Mouse (Mus musculus) cerebellum, adult 9-10 months (tissue): Measurements from ENCODE around the gene Gbf1.

Experiments used
- DNase-seq: peaks from one replicate; pipeline ENCODE4 v3.0.0; 2022

The Gbf1 gene

DNA sequence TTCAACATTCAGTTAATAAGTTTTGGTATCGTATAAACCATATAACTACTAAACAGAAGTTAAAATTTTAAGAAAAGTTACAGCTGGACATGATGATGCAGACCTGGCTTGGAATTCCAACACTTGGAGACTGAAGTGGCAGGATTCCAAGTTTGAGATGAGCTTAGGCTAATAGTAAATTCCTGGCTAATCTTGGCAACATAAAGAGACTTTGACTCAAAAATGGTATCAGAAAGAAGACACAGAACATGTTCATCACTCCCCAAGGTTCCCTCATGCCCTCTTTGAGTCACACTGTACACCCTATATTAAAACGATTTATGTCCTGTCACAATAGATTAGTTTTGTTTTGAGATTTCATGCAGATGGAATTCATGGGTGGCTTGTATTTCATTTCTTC is 72.6 kb downstream of the Gbf1 start:
- DNase-seq = no peak

DNA sequence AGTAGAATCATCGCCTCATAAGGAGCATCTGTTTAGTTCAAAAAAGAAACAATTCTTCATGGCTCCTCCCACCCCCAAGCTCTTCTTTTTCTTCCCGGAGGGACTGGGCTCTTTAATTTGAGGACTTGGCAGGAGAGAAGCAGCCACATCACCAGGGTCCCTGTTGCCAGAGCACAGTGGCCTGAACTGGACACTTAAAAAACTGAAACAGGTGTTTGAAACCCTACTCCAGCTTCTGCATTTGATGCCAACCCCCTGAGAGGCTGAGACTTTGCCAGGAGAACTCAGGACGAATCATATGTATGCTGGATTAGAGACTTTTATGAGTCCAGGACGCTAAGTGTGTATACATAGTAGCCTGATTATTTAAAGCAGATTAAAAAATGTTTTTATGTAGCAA is 73.2 kb downstream of the Gbf1 start:
- DNase-seq = no peak

DNA sequence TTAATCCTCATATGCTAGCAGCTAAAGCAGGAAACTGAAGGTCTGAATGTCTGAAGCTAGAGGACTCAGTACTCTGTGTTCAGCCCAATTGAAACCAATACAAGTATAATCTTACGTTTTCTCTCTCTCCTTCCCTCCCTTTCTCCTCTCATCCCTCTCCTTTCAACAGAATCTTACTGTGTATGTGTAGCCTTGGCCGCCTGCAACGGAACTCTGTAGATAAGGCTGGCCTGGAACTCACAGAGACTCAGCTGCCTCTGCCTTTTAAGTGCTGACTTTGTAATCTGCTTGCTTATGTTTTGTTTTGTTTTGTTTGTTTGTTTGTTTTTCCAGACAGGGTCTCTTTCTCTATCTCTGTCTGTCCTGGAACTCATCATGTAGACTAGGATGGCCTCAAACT is 74.0 kb downstream of the Gbf1 start:
- DNase-seq = no peak

DNA sequence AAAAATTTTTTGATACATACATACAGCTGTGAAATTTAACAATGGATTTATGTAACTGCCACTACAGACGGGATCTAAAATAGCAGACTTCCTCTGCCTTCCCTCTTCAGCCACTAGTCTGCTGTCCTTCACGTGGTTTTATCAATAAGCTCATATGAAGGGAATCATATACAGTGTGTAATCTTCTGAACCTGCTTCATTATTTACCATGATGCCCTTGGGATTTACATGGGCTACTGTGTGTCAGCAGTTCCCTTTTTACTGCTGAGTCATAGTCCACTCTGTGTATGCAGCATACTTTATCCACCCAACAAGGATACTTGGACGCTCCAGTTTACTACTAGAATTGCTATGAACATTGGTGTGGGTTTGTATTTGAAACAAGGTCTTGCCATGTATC is 75.0 kb downstream of the Gbf1 start:
- no peak for DNase-seq

DNA sequence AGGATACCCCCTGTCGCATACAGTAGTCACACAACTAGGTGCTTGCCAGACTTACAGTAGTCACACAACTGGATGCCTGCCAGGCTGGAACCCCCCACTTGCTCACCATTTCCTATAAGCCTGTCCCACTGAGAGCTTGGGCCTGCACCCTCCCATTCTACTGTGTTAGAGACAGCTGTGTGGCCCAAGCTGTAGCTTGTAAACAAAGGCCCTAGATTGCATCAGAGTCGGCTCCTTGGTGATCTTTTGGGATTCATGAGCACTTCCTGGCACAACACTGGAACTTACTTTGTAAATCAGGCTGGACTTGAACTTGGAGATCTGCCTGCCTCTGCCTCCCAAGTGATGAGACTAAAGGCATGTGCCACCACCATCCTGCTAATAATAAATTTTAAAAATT is 82.1 kb downstream of the Gbf1 start:
- no peak for DNase-seq

DNA sequence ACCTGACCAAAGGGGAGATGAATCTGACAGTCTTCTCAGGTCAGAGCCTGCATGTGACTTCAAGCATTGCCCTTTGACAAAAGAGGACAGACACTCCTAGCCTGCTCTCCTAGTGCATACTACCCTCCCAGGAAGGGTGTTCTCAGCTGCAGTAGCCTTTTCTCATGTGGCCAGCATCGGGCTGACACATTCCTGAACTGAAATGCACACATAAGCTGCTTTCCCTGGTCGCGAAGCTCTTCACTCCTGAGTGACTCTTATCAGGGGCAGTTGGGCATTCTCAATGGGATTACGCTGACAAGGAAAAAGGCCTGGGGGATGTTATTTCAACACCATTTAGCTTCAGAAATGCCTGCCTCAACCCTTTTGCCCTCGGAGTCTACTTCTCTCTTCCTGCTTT is 84.3 kb downstream of the Gbf1 start:
- no peak for DNase-seq

DNA sequence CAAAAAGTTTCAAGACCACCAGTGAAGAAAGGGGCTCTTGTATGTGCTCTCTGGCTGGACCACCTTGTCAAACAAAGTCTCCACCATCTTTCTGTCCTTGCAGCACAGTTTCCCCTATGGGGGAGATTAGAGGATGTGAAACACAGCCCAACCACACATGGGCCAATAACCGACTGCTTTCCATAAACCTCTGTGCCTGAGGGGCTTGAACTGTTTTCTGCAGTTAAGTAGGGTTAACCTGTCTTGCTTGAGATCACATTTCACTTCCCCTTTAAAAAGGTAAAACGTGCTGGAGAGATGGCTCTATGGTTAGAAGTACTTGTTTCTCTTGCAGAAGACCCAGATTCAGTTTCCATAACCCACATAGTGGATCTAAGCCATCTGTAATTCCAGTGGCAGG is 87.9 kb downstream of the Gbf1 start:
- DNase-seq = no peak

DNA sequence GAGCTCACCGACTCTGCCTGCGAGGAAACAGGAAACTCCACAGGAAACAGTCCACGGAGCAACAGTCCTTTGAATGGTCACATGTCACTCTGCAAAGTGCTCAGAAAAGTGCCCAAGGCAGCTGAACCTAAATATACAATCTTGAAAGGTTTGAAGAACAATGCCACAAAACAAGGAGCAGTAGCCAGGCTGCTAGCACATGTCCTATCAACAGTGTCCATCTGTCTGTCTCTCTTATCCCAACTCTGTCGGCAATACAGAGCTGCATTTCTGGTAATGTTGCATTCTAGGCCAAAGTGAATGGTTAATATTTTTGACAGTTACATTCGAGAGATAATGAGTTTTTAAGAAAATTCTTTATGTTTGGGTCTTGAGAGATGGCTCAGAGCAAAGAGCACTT is 90.1 kb downstream of the Gbf1 start:
- DNase-seq = no peak

DNA sequence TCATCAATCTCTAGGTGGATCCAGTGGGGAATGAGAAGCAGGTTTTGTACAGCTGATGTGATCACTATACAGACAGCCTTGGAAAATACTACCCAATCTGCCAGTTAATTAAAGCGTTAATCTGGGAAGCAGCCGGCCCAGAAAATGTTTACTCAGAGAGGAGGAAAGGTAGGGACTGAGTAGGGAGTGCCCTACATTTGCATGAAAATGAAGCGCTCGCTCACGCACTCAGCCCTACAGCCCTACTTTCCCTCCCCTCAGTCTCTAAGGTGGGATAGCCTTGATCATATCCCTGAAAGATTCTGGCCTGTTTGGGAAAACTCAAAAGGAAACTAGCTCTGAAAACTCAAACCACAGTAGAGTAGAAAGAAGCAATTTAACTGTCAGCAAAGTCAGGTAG is 92.3 kb downstream of the Gbf1 start:
- DNase-seq = no peak

DNA sequence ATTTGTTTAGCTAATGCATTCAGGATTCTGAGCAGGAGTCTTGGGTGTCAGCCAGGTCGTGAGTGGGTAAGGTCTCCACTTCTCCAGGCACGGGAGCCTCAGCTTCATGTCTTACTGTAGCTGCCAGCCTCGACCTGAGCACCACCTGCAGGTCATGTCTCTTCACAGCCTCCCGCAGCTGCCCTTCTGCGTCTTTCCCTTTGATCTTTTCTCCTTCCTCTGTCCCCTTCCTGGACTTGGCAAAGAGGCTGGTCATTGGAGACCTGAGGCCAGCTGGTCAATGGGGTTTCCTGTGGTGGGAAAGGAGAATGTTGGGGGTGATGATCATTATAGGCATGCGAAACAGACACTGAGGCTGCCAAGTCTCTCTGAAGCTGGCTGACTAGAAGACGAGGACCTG is 96.7 kb downstream of the Gbf1 start:
- peak; percentile 59 for DNase-seq

DNA sequence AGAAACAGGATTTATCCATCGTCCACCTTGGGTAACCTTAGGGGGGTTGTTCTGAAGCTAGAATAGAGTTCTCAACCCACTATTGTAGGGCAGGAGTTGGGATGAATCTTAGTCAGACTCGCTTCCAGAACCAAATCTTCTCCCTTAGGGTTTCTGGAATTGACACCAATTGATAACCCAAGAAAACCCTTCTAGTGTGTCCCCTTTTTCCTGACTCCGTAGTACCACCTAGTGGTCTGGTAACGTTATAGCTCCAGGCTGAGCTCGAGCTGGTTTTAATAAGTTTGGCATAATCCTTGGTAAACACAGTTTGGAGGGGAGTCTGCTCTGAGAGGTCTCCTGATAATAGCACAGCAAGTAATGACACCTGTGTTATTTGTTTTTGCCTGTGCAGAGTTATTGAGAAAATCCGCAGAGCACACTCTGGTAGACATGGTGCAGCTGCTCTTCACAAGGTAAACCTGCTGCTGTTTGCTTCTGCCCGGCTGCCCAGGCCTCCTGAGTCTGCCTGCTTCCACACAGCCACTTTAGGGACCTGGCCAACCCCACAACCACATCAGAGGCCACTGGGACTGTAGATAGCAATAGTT is 101.9 kb downstream of the Gbf1 start:
- peak; percentile 63 for DNase-seq

DNA sequence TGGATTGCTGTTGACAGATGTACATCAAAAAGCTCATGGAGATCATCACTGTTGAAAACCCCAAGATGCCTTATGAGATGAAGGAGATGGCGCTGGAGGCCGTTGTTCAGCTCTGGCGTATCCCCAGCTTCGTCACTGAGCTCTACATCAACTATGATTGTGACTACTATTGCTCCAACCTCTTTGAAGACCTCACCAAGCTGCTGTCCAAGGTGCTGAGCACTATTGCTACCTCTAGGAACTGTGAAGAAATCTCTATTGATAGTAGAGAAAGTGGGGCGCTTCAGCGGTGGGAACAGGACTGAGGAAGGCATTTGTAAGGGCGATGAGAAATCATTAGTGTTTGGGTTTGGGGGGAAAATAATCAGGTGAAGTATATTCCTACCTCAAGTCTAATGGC is 112.5 kb downstream of the Gbf1 start:
- DNase-seq = no peak

DNA sequence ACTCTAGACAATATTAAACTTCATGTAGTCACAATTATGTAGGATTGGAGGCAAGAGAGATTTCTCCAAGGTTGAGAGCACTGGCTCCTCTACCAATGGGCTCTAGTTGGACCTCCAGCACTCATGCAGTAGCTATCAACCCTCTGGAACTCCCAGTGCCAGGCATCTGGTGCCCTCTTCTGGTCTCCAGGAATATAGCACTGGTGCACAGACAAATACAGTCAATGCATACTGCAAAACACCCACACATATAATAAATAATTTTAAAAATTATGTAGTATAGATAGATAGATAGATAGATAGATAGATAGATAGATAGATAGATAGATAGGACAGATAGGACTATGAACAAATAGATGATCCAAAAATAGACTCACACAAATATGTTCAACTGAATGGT is 123.0 kb downstream of the Gbf1 start:
- no peak for DNase-seq

DNA sequence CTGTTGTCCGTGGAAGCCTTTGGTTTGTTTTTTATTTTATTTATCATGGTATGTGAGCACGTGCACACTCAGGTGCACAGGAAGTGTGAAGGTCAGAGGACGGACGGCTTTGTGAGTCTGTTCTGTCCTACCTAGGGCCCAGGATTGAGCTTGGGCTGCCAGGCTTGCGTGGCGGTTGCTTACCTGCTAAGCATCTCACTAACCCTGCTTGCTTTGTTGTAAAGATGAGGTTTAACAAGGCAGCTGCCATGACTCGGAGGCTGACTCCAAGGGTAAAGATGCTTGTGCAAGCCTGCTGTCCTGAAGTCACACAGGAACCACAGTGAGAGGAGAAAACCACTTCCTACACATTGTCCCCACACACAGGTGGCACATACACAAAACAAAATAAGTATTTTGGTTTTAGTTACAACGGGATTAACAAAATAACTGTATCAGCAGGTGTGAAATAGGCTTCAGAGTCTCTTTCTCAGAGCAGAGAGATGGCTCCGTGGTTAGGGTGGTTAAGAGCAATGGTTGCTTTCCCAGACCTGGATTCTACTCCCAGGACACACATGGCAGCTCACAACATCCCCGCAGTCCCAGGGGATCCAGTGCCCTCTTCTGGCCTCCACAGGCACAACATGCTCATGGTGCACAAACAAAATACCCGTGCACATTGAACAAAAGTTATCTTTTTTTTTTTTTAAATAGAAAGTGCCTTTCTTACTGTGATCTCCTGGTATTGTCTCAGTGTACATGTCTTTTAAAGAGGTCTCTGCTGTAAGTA is 130.0 kb downstream of the Gbf1 start:
- no peak for DNase-seq

DNA sequence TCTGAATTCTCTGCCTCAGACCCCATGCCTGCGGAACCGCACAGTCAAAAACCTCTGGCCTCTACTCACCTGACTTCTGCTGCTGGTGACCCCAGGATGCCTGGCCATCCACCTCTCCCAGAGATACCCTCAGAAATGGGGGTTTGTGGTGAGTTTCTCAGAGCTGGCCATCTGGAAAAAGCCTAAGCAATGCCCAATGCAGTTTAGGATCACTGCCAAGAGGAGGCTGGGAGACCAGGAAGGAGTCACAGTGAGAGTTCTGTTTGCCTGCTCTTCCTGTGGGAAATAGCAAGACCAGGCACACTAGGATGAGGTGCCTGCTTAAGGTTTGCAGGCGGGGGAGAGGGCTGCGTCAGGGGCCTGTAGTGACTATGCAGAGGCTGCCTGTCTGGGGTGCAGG is 132.4 kb downstream of the Gbf1 start:
- DNase-seq = peak; percentile 49

DNA sequence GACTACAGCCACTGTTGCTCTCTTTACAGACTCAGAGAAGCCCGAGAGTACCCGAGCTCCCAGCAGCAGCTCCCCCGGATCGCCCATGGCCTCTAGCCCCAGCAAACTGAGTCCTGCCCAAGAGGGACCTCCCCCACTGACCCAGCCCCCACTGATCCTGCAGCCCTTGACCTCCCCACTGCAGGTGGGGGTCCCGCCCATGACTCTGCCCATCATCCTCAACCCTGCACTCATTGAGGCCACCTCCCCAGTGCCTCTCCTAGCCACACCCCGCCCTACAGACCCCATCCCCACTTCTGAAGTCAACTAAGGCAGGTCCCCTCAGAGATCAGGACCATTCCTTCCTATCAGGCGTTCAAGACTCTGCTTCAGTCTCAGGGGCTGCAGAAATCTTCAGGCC is 133.3 kb downstream of the Gbf1 start:
- DNase-seq = no peak

DNA sequence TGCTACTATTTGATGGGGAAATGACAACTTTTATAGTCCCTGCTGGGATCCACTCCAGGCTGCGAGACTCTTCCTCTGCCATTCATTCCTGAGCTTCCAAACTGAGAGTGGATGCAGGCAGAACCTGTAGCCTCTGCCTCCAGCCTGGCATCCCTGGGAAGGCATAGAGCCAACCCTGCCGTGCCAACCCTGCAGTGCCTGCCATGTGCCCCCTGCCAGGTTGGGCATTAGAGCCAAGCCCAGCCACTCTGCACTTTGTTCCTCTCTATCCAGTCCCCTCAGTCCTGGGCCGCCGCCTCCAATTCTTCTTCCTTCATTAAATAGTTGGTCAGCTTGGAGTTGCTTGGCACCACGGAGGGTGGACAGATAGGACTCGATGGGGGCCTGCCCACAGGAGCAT is 133.7 kb downstream of the Gbf1 start:
- DNase-seq = peak; percentile 92

DNA sequence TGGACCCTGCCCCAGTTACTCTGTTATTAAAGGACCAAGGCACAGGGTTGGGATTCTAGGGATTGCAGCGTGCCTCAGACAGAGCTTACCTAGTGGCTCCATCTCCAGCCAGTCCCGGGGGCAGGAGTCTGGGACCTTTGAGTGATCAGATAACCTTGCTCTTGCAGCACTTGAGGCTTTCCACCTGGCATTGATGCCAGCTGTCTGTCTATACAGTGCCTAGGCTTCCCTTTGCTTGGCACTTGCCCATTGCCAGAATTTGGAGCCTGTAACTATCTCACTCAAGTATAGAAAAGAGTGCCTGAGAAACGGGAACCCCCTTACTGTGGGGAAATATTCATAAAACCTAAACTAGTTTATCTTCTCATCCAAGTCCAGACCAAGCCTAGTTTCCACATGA is 134.6 kb downstream of the Gbf1 start:
- no peak for DNase-seq

DNA sequence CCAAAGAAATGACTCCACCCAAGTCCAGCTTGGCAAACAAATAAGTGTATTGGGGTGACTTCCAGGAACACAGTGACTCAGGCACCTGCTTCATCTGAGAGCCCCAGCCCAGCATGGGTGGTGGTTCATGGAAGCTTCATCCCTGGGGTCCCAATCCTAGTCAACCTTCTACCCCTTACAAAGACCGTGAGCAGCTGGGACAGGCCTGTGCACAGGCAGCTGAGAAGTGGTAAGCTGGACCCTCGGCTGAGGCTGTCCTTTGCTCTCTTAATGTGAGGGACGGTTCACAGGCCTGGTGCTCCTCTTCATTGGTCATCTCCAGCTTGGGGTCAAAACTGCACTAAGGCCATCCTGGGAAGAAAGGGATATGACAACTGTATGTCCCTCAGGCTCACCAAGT is 135.3 kb downstream of the Gbf1 start:
- DNase-seq = no peak

DNA sequence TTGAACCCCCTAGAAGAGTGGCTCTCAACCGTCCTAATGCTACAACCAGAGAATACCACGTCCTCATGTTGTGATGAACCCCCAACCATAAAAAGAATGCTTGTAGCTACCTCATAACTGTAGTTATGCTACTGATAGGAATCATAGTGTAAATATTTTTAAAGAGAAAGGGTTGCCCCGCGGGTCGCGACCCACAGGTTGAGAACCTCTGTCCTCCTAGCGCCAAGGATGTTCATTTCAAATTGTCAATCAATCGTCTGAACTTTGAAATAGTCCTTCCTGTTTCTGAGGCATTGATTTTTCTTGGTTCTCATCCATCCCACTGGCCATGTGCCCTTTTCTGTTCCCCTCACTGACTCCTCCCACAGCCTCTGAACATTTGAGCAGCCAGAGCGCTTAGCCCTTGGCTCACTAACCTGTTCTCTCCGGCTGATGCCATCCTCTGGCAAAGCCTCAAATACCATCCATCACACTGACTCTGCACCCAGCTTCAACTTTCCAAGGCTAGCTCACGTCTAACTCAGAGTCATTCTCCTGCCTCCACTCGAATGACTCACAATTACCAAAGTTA is 138.3 kb downstream of the Gbf1 start:
- no peak for DNase-seq

DNA sequence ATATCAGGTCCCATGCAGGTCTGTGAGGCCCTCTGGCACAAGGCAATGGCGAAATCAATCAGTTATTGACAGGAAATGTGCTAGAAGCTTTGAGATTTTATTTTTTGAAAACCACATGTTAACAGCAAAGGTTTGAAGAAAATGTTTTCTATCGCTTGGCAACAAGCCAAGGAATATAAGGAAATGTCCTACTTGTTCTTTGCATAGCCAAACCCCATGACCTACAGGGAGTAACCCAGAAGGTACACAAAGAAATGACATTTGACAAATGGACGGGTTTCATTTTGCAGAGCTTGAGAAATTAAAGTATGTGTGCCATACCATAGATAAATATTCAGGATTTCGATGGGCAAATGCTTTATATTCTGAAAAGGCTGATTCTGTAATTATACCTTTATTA is 144.6 kb downstream of the Gbf1 start:
- no peak for DNase-seq

DNA sequence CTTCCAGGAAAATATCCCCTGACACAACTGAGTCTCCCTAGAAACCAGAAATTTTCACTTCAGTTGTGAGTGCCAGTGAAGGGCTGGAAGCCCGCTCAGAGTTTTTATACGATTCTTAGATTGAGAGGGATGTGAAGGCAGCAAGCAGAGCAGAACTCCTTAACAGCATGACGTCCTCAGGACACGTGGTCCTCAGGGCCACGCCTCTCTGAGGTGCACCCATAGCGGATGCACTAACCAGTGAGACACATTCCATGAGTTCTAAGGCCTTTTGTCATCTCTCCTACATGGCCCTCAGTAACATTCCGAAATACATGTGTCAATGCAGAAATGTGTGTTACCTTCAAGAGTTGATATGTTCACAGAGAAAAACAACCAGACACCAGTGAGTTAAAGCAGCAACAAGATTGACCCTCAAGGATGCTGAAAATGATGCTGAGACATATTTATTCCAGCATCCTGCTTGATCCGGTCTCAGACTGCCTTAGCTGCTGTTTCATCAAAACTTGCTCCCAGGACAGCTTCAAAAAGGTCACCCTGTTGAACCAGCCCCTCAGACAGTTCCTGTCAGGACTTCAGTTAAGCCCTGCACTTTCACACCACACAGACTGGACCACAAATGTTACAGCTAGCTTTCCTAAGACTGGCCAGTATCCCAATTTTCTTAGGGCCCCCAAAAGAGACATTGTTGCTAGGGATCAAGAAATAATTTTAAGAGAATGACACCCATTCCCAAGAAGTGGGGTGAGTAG is 148.2 kb downstream of the Gbf1 start:
- DNase-seq = no peak

DNA sequence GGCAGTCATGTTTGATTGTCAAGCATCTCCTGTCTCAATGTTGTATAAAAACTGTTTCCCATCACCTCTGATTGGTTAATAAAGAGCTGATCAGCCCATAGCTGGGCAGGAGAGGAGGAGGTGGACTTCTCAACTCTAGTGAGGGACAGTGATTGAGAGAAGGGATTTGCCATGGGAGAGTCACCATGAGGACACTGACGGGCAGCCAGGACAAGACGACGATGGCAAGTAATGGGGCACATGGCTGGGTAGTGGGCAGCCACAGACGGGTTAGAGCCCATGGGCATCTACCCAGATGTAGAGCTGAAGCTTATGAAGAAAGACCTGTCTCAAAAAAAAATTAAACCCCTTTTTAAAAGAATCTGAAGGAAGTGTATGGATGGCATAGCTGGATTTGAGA is 150.2 kb downstream of the Gbf1 start:
- DNase-seq = no peak
